Mouse (Mus musculus): ENCODE measurements around the gene Kif18b. TPM values are rescaled to one million over a fixed set of nuclear protein-coding genes. Genes with fewer than 3 reads are reported as not detected.

Gene Kif18b
- polyA plus RNA-seq (2016; fragmentation: Nextera tagmentation; extraction: Ambion mirVana): 12.4 and 14.0 TPM in 2 replicates

DNA sequence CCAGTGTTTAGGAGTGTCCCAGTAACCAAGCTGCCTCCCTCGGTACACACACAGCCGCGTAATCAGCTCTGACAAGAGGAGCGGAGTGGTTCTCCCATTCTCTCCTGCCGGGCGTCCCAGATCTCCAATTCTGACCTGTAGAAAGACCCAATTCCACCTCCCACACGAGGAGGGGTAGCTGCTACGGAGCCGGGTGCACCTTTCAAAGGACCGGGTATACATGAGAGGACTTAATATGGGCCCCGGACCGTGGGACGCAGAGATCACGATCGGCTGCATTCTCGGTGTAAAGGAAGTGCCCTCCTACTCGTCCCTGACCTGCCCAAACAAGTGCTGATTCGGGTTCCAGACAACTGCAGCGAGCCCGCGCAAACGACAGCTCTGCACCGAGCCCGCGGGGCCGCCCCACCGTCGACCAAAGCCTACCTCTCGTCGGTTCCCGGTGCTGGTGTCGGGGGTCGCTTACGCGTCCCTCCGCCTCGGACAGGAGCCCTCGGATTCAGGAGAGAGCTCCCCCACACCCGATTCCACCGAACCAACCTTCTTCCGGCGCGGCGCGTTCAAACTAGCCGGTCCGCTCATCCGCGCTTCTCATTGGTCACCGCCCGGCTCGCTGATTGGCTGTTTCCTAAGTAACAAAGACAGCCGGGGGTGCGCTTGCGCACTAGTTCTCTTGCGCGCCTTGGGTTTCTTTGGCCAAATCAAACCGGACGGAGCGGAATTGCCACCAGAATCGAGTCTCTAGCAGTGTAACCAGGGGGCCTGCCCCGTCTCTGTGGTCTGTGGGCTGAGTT is at the start of gene Kif18b:
Gene Kif18b, minus strand, starts transcription at position 568 of the 794 bp plus-strand sequence.
- peak within 1 kb of the TSS; percentile 79 for H3K4me3 ChIP-seq
- H3K36me3 ChIP-seq: peaks cover 36% of the 10 kb centered on the region
- WGBS (ENCODE audit: insufficient replicate concordance): under 1% methylated on average over 62 of the region's 62 CpGs
- peaks cover 42% of the 10 kb centered on the region for H3K4me1 ChIP-seq
- ATAC-seq: peak; percentile 91
- H3K27me3 ChIP-seq (replicated peaks): 0 out of 2 replicates have a peak, but pooled peaks cover 8% of the 10 kb centered on the region
- H3K27ac ChIP-seq: peak within 1 kb of the TSS; percentile 98
- H3K9ac ChIP-seq: peak within 1 kb of the TSS; percentile 86
- H3K9me3 ChIP-seq (replicated peaks): no peaks in the 10 kb centered on the region
- peak within 1 kb of the TSS; percentile 79 for H3K4me2 ChIP-seq

DNA sequence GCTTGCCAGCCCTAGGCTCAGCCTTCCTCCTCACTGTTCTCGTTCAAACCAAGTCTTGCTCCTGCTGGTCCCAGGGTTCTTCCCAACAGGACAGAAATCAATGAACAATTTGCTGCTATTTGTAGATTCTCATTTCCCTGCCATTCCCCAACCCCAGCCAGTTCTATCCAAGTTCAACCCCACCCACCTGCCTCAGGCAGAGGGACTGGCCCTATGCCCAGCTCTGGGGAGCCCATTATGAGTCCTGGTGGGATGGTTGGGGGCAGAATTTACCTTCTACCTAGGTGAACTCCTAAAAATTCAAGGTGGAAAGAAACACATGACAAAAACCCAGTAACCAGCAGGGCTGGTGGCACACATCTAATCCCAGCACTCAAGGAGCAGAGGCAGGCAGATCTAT is 47.4 kb upstream of the Kif18b start:
- 46% methylated on average over 1 of the region's 1 CpGs for WGBS (ENCODE audit: insufficient replicate concordance)
- H3K27ac ChIP-seq: no peak overlapping the region
- H3K4me1 ChIP-seq: no peaks in the 10 kb centered on the region
- H3K4me3 ChIP-seq: no peak overlapping the region
- H3K4me2 ChIP-seq: no peak overlapping the region
- no peak for ATAC-seq
- H3K9me3 ChIP-seq (replicated peaks): no peaks in the 10 kb centered on the region
- no peak overlapping the region for H3K9ac ChIP-seq
- H3K36me3 ChIP-seq: no peaks in the 10 kb centered on the region
- peaks cover 70% of the 10 kb centered on the region for H3K27me3 ChIP-seq (replicated peaks)

DNA sequence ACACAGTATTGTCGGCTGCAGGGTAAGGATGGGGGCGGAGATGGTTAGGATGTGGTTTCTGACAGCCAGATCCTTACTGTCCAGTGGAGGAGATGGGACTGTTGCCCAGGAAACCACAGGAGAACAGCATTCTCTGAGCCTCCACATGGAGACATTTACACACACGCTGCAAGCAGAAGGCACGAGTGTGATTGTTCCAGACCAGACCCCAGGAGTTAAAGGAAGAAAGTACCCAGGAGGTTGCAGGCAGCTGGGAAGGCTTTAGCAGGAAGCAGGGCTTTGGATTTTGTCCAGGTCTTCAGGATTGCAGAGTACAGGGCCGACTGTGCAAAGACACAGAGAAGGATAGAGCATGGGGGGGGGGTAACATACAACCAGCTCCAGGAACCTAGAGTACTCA is 46.7 kb upstream of the Kif18b start:
- H3K27me3 ChIP-seq (replicated peaks): peaks cover 78% of the 10 kb centered on the region

DNA sequence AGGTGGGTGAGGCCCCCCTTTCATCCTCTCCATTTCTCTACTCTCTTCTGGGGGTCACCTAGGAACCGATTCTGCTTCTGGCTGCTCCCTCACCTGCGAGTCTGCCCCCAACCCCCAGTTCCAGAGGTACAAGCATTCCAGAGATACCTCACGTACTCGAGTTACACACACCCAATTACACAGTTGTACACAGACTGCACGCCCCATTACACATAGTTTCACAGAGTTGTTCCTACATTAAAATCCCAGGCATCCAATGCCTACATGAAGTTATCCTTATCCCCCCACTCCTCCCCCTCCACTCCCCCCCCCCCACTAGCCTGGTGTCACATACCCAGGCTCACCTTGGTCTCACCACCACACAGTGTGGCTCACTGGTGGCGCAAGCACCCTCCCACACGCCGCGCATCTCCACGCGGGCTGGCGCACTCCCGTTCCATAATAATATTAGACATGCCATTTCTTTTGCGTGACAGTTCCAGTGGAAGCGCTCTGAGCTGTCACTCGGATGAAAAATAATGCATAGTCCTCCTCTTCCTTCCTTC is 39.7 kb upstream of the Kif18b start:
- H3K36me3 ChIP-seq: no peaks in the 10 kb centered on the region
- WGBS (ENCODE audit: insufficient replicate concordance): 60% methylated on average over 16 of the region's 16 CpGs
- H3K27ac ChIP-seq: no peak overlapping the region
- no peak overlapping the region for H3K4me3 ChIP-seq
- ATAC-seq: no peak
- no peak overlapping the region for H3K9ac ChIP-seq
- no peaks in the 10 kb centered on the region for H3K4me1 ChIP-seq
- no peaks in the 10 kb centered on the region for H3K9me3 ChIP-seq (replicated peaks)
- peaks cover 96% of the 10 kb centered on the region for H3K27me3 ChIP-seq (replicated peaks)
- H3K4me2 ChIP-seq: no peak overlapping the region

More for the DNA sequence above, 46.7 kb upstream of the Kif18b start:
- no peak overlapping the region for H3K4me2 ChIP-seq
- WGBS (ENCODE audit: insufficient replicate concordance): 27% methylated on average over 5 of the region's 5 CpGs
- H3K27ac ChIP-seq: no peak overlapping the region
- H3K9ac ChIP-seq: no peak overlapping the region
- no peaks in the 10 kb centered on the region for H3K36me3 ChIP-seq
- no peak for ATAC-seq
- H3K9me3 ChIP-seq (replicated peaks): no peaks in the 10 kb centered on the region
- no peak overlapping the region for H3K4me3 ChIP-seq
- no peaks in the 10 kb centered on the region for H3K4me1 ChIP-seq

DNA sequence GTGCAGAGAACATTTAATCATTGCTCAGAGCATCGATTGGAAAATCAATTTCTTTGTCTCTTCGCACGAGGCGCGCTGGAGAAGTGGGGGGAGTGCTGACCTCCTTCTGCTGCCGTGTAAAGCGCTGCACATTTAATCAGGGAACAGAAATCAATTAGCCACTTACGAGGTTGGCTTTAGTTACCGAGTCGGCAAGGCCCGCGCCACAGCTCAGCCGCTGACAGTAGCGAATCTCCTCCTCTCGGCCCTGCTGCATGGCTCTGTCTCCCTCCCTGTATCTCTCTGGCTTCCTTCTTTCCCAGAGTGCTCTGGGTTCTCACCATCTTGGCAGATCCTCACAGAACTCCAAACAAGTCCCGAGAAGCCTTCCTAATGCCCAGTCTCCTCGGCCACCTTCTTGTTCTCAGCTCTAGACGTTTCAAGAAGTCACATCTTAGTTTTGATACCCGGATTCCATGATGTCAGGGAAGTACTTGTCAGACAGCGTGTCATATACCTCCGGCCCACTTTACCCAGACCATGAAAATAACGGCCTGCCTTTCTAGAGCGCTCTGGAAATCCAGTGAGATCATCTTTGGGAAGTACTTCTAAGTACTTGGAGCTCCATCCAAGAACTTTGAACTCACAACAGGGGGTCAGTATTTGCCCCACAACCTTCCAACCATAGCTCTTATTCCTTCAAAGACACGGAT is 39.1 kb upstream of the Kif18b start:
- Histone ChIP-seq H3K27me3 (replicated peaks) (peaks cover 94% of the 10 kb centered on the region), H3K9me3 (replicated peaks) (no peaks in the 10 kb centered on the region), H3K27ac (no peak overlapping the region), H3K4me2 (peak overlapping the region; percentile 27; the same call in 1 of the 2 replicates), H3K4me1 (no peaks in the 10 kb centered on the region), H3K9ac (no peak overlapping the region), H3K4me3 (no peak overlapping the region; the same call in 1 of the 2 replicates), H3K36me3 (no peaks in the 10 kb centered on the region)
- 22% methylated on average over 24 of the region's 24 CpGs for WGBS (ENCODE audit: insufficient replicate concordance)
- ATAC-seq: no peak

DNA sequence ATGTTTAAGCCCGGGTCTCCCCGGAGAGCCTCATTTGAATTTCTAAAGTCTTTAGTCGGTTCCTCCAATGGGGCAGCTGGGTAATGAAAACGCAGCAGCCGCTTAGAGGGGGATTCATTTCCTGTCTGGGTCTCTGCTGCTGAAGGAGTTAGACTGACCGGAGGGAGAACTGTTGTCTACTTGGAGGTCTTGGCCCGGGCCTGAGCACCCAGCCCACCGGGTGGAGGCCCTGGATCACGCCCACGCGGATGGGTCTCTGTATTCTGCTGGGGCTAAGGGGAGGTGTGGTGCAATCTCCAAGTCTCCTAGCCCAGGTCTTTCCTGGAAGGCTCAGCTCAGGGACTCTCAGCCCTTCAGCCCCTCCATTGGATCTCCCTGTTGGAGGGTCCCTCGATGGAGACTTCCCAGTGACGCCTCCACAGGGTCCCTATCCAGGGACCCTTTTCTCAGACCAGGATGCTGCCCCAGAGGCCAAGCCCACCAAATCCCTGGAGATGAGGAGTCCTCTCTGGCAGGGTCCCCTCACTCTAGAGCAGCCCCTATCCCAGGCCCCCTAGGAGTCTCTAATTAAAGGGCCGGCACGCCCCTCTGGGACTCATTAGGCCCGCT is 38.4 kb upstream of the Kif18b start:
- H3K27me3 ChIP-seq (replicated peaks): peaks cover 92% of the 10 kb centered on the region
- H3K27ac ChIP-seq: no peak overlapping the region

DNA sequence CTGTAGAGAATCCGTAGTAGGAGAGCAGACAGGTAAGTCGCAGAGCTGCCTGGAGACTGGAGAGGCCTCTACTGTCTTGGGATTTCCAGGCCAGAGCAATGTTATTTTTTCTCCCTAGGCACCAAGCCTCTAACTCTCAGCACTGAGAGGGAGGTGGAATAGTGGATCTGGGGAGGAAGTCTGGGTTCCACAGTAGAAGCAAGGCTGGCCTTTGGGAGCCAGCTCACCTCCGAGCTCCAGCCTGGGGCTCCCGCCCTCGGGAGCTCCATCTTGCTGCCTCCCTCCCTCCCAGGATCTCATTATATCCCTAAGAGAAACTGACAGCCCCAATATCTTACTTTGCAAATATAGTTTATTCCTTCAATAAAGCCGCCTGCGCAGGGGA is 37.9 kb upstream of the Kif18b start:
- H3K4me2 ChIP-seq: no peak overlapping the region
- no peak overlapping the region for H3K27ac ChIP-seq
- H3K9me3 ChIP-seq (replicated peaks): no peaks in the 10 kb centered on the region
- no peaks in the 10 kb centered on the region for H3K4me1 ChIP-seq
- H3K36me3 ChIP-seq: no peaks in the 10 kb centered on the region
- WGBS (ENCODE audit: insufficient replicate concordance): 46% methylated on average over 7 of the region's 7 CpGs
- ATAC-seq: no peak
- H3K27me3 ChIP-seq (replicated peaks): peaks cover 92% of the 10 kb centered on the region
- no peak overlapping the region for H3K9ac ChIP-seq
- no peak overlapping the region for H3K4me3 ChIP-seq

More for the DNA sequence above, 38.4 kb upstream of the Kif18b start:
- 16% methylated on average over 16 of the region's 16 CpGs for WGBS (ENCODE audit: insufficient replicate concordance)
- Histone ChIP-seq H3K4me1 (no peaks in the 10 kb centered on the region), H3K9me3 (replicated peaks) (no peaks in the 10 kb centered on the region), H3K36me3 (no peaks in the 10 kb centered on the region), H3K9ac (no peak overlapping the region), H3K4me3 (no peak overlapping the region; the same call in 1 of the 2 replicates), H3K4me2 (peak overlapping the region; percentile 27; the same call in 1 of the 2 replicates)
- ATAC-seq: no peak

DNA sequence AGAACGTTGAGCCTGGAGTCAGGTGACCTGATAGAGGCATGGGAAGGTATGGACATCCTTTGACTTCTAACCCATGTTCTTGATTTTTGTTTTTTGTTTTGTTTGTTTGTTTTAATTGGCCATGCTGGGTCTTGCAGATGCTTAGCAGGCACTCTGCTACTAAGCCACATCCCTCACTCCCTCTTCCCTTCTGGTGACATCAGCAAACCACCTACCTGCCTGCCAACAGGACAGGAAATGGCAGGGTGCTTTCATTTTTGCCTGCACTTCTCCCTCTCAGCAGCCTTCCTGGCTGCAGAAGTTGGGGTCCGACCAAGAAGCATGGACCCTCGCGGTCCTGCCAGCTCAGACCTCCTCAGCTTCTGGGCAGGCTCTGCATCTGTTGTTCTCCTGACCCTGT is 36.2 kb upstream of the Kif18b start:
- Histone ChIP-seq H3K4me2 (no peak overlapping the region), H3K9me3 (replicated peaks) (no peaks in the 10 kb centered on the region), H3K27me3 (replicated peaks) (peaks cover 92% of the 10 kb centered on the region), H3K36me3 (no peaks in the 10 kb centered on the region), H3K9ac (no peak overlapping the region), H3K4me1 (no peaks in the 10 kb centered on the region), H3K27ac (no peak overlapping the region), H3K4me3 (no peak overlapping the region)
- WGBS (ENCODE audit: insufficient replicate concordance): 70% methylated on average over 4 of the region's 4 CpGs
- no peak for ATAC-seq

DNA sequence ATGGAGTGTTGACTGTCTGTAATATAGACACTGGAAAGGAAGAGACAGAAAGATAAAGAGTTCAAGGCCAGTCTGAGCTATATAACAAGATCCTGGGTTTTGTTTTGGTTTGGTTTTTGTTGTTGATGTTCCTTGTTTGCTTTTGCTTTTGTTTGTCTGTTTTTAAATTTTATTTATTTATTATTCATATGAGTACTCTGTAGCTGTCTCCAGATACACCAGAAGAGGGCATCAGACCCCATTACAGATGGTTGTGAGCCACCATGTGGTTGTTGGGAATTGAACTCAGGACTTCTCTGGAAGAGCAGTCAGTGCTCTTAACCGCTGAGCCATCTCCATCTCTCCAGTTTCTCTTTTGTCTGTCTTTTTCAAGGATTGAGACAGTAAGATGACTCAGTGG is 33.9 kb upstream of the Kif18b start:
- Histone ChIP-seq H3K36me3 (no peaks in the 10 kb centered on the region), H3K9ac (no peak overlapping the region), H3K9me3 (replicated peaks) (no peaks in the 10 kb centered on the region), H3K27ac (no peak overlapping the region), H3K27me3 (replicated peaks) (peaks cover 92% of the 10 kb centered on the region), H3K4me1 (no peaks in the 10 kb centered on the region), H3K4me3 (no peak overlapping the region), H3K4me2 (no peak overlapping the region)
- WGBS (ENCODE audit: insufficient replicate concordance): 61% methylated on average over 1 of the region's 1 CpGs
- no peak for ATAC-seq

DNA sequence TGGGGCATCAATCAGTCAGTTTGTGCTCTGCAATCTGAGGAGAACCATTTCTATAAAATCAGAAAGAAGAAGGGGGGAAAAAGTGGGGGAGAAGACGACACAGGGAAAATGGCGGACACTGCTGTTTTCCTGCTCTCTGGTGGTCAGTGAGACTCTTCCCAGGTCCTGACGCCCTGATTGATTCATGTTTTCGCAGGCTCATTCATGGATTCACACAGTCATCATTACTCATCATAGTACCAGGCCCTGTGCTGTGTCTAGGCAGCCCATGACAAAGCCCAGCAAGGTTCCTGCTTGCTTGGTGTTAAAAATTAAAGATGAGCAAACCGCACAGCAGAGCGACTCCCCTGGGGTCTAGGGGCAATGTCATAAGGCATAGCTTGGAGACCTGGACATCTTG is 33.5 kb upstream of the Kif18b start:
- Histone ChIP-seq H3K27me3 (replicated peaks) (peaks cover 90% of the 10 kb centered on the region), H3K4me3 (no peak overlapping the region), H3K4me2 (no peak overlapping the region), H3K27ac (no peak overlapping the region), H3K36me3 (no peaks in the 10 kb centered on the region), H3K9ac (no peak overlapping the region), H3K9me3 (replicated peaks) (no peaks in the 10 kb centered on the region), H3K4me1 (no peaks in the 10 kb centered on the region)
- no peak for ATAC-seq
- 78% methylated on average over 6 of the region's 6 CpGs for WGBS (ENCODE audit: insufficient replicate concordance)

DNA sequence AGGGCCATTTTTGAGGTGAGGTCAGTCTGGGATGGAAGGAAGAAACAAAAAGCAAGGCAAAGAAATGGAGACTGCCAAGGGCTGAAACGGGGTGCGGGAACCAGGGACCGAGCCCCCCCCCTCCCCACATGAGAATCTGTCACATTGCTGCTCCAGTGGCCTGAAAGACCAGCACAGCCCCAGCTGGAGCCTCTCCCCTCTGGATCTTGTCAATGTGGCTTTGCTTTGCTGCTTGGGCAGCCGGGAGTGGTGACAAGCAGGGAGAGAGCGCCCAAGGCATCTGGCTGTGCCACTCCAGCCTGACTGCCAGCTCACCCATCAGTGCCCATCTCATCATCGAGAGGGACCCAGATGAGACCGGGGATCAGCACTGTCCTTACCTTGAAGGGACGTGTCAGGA is 32.8 kb upstream of the Kif18b start:
- H3K27me3 ChIP-seq (replicated peaks): peaks cover 90% of the 10 kb centered on the region
- H3K27ac ChIP-seq: no peak overlapping the region
- H3K4me2 ChIP-seq: no peak overlapping the region
- 63% methylated on average over 8 of the region's 8 CpGs for WGBS (ENCODE audit: insufficient replicate concordance)
- no peak for ATAC-seq
- H3K36me3 ChIP-seq: no peaks in the 10 kb centered on the region
- no peak overlapping the region for H3K4me3 ChIP-seq
- H3K9ac ChIP-seq: no peak overlapping the region
- H3K4me1 ChIP-seq: no peaks in the 10 kb centered on the region
- H3K9me3 ChIP-seq (replicated peaks): no peaks in the 10 kb centered on the region
